Mouse (Mus musculus): ENCODE results near the gene Phb2.
A peak's percentile ranks its signal among the peaks of the same experiment; 100 is the strongest.

Gene Phb2

GRCm38 (mm10) chr6:124722876-124723473 is 10.8 kb downstream of the Phb2 start:
- DNase-seq (ENCODE audit: low read depth, low spot score), result no peak

GRCm38 (mm10) chr6:124723541-124723940 is 11.4 kb downstream of the Phb2 start:
- no peak for DNase-seq (ENCODE audit: low read depth, low spot score)

- no peak for DNase-seq (ENCODE audit: low read depth, low spot score)
Observed at GRCm38 (mm10) chr6:124724472-124724871, 12.3 kb downstream of the Phb2 start.

- DNase-seq (ENCODE audit: low read depth, low spot score), result no peak
Observed at GRCm38 (mm10) chr6:124728621-124729020, 16.5 kb downstream of the Phb2 start.

- DNase-seq (ENCODE audit: low read depth, low spot score), result no peak
Observed at GRCm38 (mm10) chr6:124729850-124730705, 17.9 kb downstream of the Phb2 start.

GRCm38 (mm10) chr6:124731038-124731437 is 18.9 kb downstream of the Phb2 start:
- DNase-seq (ENCODE audit: low read depth, low spot score), result no peak

GRCm38 (mm10) chr6:124732476-124733370 is 20.6 kb downstream of the Phb2 start:
- no peak for DNase-seq (ENCODE audit: low read depth, low spot score)

GRCm38 (mm10) chr6:124734417-124734816 is 22.3 kb downstream of the Phb2 start:
- DNase-seq (ENCODE audit: low read depth, low spot score), result no peak

- DNase-seq (ENCODE audit: low read depth, low spot score), result no peak
Observed at GRCm38 (mm10) chr6:124737040-124737439, 24.9 kb downstream of the Phb2 start.

GRCm38 (mm10) chr6:124738511-124739023 is 26.4 kb downstream of the Phb2 start, which contains the start of gene Ptpn6:
Gene Ptpn6, minus strand, starts transcription at chr6:124738714.
- DNase-seq (ENCODE audit: low read depth, low spot score), result no peak

- DNase-seq (ENCODE audit: low read depth, low spot score), result no peak
Observed at GRCm38 (mm10) chr6:124739231-124739796, 27.2 kb downstream of the Phb2 start.

GRCm38 (mm10) chr6:124740211-124740887 is 28.2 kb downstream of the Phb2 start:
- peak; percentile 57 for DNase-seq (ENCODE audit: low read depth, low spot score)

GRCm38 (mm10) chr6:124740888-124741761 is 29.0 kb downstream of the Phb2 start, which contains the start of gene Grcc10:
Gene Grcc10, minus strand, starts transcription at chr6:124741374.
- peak; percentile 90 for DNase-seq (ENCODE audit: low read depth, low spot score)

GRCm38 (mm10) chr6:124741842-124742241 is 29.7 kb downstream of the Phb2 start:
- no peak for DNase-seq (ENCODE audit: low read depth, low spot score)

GRCm38 (mm10) chr6:124742839-124743514 is 30.8 kb downstream of the Phb2 start:
- DNase-seq (ENCODE audit: low read depth, low spot score), result no peak

- no peak for DNase-seq (ENCODE audit: low read depth, low spot score)
Observed at GRCm38 (mm10) chr6:124743647-124744046, 31.5 kb downstream of the Phb2 start.

GRCm38 (mm10) chr6:124744755-124745321 is 32.7 kb downstream of the Phb2 start:
- DNase-seq (ENCODE audit: low read depth, low spot score), result peak; percentile 44

- peak; percentile 95 for DNase-seq (ENCODE audit: low read depth, low spot score)
Observed at GRCm38 (mm10) chr6:124745490-124746295, 33.6 kb downstream of the Phb2 start.
